Mouse (Mus musculus) CD4-positive, CD25-positive, alpha-beta regulatory T cell (primary cell): ENCODE measurements around the gene Osbpl10. TPM values are rescaled to one million over a fixed set of nuclear protein-coding genes. Genes with fewer than 3 reads are reported as not detected.

Experiments used
- polyA plus RNA-seq: library from polyadenylated mRNA; unstranded; fragments of 100-300 nt; shearing (Covaris generic); gene quantifications from one replicate; pipeline ENCODE4 v1.2.1, GENCODE M21; 2017

Osbpl10 gene
- not detected for polyA plus RNA-seq

GRCm38 (mm10) chr9:114978281-114979111 lies at the start of gene Osbpl10:
TSS of gene Osbpl10 (plus strand) at chr9:114978569.

GRCm38 (mm10) chr9:114933723-114934171 lies 44.6 kb upstream of the Osbpl10 start, which contains the start of gene Gpd1l:
TSS of gene Gpd1l (minus strand) at chr9:114933987.

GRCm38 (mm10) chr9:114982689-114983360 lies 4.5 kb downstream of the Osbpl10 start, which contains the start of gene Rps27rt:
TSS of gene Rps27rt (minus strand) at chr9:114982739.

Other genes starting within 250 kb of the Osbpl10 start
- 210 TPM for gene Cmtm6, start 247.5 kb upstream of the Osbpl10 start, polyA plus RNA-seq
- gene Cmtm7, start 196.7 kb upstream of the Osbpl10 start, polyA plus RNA-seq: 191 TPM
- gene Cmtm8, start 134.4 kb upstream of the Osbpl10 start, polyA plus RNA-seq: 0.17 TPM
- 33.8 TPM for gene Gpd1l, start 44.6 kb upstream of the Osbpl10 start, polyA plus RNA-seq
- 3,030 TPM for gene Rps27rt, start 4.2 kb downstream of the Osbpl10 start, polyA plus RNA-seq